Mouse (Mus musculus) neural tube, embryonic 11.5 days (tissue): Measurements from ENCODE around the gene Tmem179. TPM values are rescaled to one million over a fixed set of nuclear protein-coding genes. Genes with fewer than 3 reads are reported as not detected.

ENCODE experiments used
- ATAC-seq: fragments of 200-750 bp; cut with Nextera tagmentation; 2 replicates; pipeline ENCODE4 v1.8.0; 2017; ENCODE audit warnings: moderate number of reproducible peaks, mild to moderate bottlenecking, moderate TSS enrichment, moderate library complexity; ENCODE audit not compliant: insufficient read depth, low FRiP score, low TSS enrichment
- DNase-seq: peaks from one replicate; pipeline ENCODE4 v3.0.0-alpha.2; 2015; ENCODE audit warnings: low spot score
- H3K27ac ChIP-seq: fragments of 300-500 bp; sonication (generic); 2 replicates; pipeline ENCODE4 v1.5.1; 2014; ENCODE audit warnings: low read depth, mild to moderate bottlenecking, low read length
- H3K27me3 ChIP-seq: fragments of 300-500 bp; sonication (generic); 2 replicates; pipeline ENCODE4 v1.6.1; 2014; ENCODE audit warnings: mild to moderate bottlenecking, low read length, mixed read lengths; ENCODE audit not compliant: control insufficient read depth, insufficient read depth
- H3K36me3 ChIP-seq: fragments of 300-500 bp; sonication (generic); 2 replicates; pipeline ENCODE4 v1.6.1; 2014; ENCODE audit warnings: mild to moderate bottlenecking, low read length, moderate library complexity, mixed read lengths; ENCODE audit not compliant: control insufficient read depth, insufficient read depth
- H3K4me1 ChIP-seq: fragments of 300-500 bp; sonication (generic); 2 replicates; pipeline ENCODE4 v1.6.1; 2014; ENCODE audit warnings: low read length, mixed read lengths; ENCODE audit not compliant: control insufficient read depth, insufficient read depth
- H3K4me2 ChIP-seq: fragments of 300-500 bp; sonication (generic); 2 replicates; pipeline ENCODE4 v1.6.1; 2014; ENCODE audit warnings: low read depth, mild to moderate bottlenecking, moderate library complexity
- H3K4me3 ChIP-seq: fragments of 300-500 bp; sonication (generic); 2 replicates; pipeline ENCODE4 v1.5.1; 2014; ENCODE audit warnings: low read depth, low read length
- H3K9ac ChIP-seq: fragments of 300-500 bp; sonication (generic); 2 replicates; pipeline ENCODE4 v1.6.1; 2014; ENCODE audit warnings: mild to moderate bottlenecking, low read length
- H3K9me3 ChIP-seq: fragments of 300-500 bp; sonication (generic); 2 replicates; pipeline ENCODE4 v1.6.1; 2016; ENCODE audit warnings: low read length; ENCODE audit not compliant: control insufficient read depth
- WGBS: fragments of 180-500 bp; shearing (Covaris S2); extraction: QIAGEN DNeasy Blood & Tissue Kit; methylation state at CpG from one replicate; pipeline ENCODE4 v1.1.7; 2014; 5-methylcytosine and 5-hydroxymethylcytosine counted together
- polyA plus RNA-seq: library from polyadenylated mRNA; unstranded; fragments of >200 nt; fragmentation: Nextera tagmentation; extraction: Ambion mirVana; gene quantifications from 2 replicates; pipeline ENCODE4 v1.2.1, GENCODE M21; 2014

Tmem179 gene
- polyA plus RNA-seq, 1 experiment from 2014 or later, result 8.4 TPM

- no peak overlapping the region for H3K4me2 ChIP-seq
- no peak overlapping the region for H3K27ac ChIP-seq
- peaks cover 9% of the 10 kb centered on the region; the same call in 1 of the 2 replicates for H3K4me1 ChIP-seq
- no peak overlapping the region for H3K9ac ChIP-seq
- H3K27me3 ChIP-seq, result no peaks in the 10 kb centered on the region
- no peak for DNase-seq
- 73% methylated on average over 9 of the region's 9 CpGs for WGBS
- no peaks in the 10 kb centered on the region for H3K9me3 ChIP-seq
- H3K36me3 ChIP-seq, result no peaks in the 10 kb centered on the region
- no peak for ATAC-seq
- H3K4me3 ChIP-seq, result no peak overlapping the region
These were observed 40.0 kb upstream of the Tmem179 start for GRCm38 (mm10) chr12:112556531-112557060.

DNA sequence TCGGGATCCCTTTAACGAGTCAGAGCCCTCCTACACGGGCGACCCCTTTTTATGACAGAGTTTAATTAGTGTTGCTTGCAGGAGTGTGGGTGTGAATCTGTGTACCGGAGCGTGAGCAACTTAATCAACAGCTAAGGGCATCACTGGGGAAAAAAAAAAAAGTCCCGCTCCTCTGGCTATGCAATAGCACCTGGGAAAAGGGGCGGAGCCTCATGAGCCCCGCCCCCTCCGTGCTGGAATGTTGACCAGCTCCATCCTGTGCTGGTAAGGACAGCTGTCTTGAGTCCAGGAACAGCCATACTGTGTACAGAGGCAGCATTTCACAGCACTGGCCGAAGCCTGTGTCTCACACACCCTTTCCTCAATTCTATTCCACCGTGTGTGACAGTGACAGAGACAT lies 38.4 kb upstream of the Tmem179 start:
- Histone ChIP-seq H3K4me2 (no peak overlapping the region), H3K9me3 (no peaks in the 10 kb centered on the region), H3K4me3 (no peak overlapping the region), H3K36me3 (no peaks in the 10 kb centered on the region), H3K9ac (no peak overlapping the region), H3K4me1 (peaks cover 9% of the 10 kb centered on the region; the same call in 1 of the 2 replicates), H3K27ac (no peak overlapping the region), H3K27me3 (no peaks in the 10 kb centered on the region)
- DNase-seq (no peak), ATAC-seq (no peak)
- WGBS, result 28% methylated on average over 12 of the region's 12 CpGs

- Histone ChIP-seq H3K27me3 (no peaks in the 10 kb centered on the region), H3K36me3 (no peaks in the 10 kb centered on the region), H3K9me3 (no peaks in the 10 kb centered on the region), H3K4me3 (no peak overlapping the region), H3K4me1 (peaks cover 9% of the 10 kb centered on the region; the same call in 1 of the 2 replicates), H3K4me2 (no peak overlapping the region), H3K9ac (peak overlapping the region; percentile 26; the same call in 1 of the 2 replicates), H3K27ac (peak overlapping the region; percentile 67)
- ATAC-seq (no peak), DNase-seq (no peak)
- WGBS, result 59% methylated on average over 5 of the region's 5 CpGs
These were observed 36.0 kb upstream of the Tmem179 start for GRCm38 (mm10) chr12:112552520-112552919.

- ATAC-seq (peak; percentile 79), DNase-seq (peak; percentile 88)
- Histone ChIP-seq H3K4me3 (no peak overlapping the region), H3K9me3 (no peaks in the 10 kb centered on the region), H3K9ac (peak overlapping the region; percentile 26; the same call in 1 of the 2 replicates), H3K4me2 (no peak overlapping the region), H3K27me3 (no peaks in the 10 kb centered on the region), H3K4me1 (peaks cover 9% of the 10 kb centered on the region; the same call in 1 of the 2 replicates), H3K36me3 (no peaks in the 10 kb centered on the region), H3K27ac (peak overlapping the region; percentile 67; the same call in 1 of the 2 replicates)
- 10% methylated on average over 13 of the region's 13 CpGs for WGBS
These were observed 35.4 kb upstream of the Tmem179 start for GRCm38 (mm10) chr12:112551861-112552375.

DNA sequence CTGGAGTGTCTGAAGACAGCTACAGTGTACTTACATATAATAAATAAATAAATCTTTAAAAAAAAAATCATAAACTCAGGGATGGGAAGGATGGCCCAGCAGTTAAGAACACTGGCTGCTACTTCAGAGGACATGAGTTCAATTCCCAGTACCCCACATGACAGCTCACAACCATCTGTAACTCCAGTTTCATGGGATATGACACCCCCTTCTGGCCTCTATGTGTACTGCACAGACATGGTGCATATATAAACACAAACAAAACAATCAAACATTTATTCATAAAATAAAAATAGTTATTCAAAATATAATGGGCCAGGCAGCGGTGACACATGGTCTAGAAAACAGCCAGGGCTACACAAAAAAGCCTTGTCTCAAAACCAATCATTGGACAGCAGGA lies 32.7 kb upstream of the Tmem179 start:
- WGBS, result 100% methylated on average over 1 of the region's 1 CpGs
- Histone ChIP-seq H3K27me3 (no peaks in the 10 kb centered on the region), H3K4me1 (peaks cover 18% of the 10 kb centered on the region), H3K4me2 (no peak overlapping the region), H3K36me3 (no peaks in the 10 kb centered on the region), H3K27ac (no peak overlapping the region), H3K4me3 (no peak overlapping the region), H3K9ac (no peak overlapping the region), H3K9me3 (no peaks in the 10 kb centered on the region)
- ATAC-seq (no peak), DNase-seq (no peak)

DNA sequence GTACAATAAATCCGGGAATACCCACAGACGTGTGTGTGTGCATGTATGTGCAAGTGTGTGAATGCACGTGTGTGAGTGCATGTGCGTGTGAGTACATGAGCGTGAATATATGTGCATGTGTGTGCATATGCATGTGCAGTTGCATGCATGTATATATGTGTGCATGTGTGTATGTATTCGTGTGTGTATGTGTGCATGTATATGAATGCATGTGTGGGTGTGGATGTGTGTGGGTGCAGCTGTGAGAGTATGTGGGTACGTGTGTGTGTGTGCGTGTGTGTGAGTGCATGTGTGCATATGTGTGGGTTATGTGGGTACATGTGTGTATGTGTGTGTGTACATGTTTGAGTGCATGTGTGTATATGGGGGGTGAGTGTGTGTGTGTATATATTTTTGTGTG lies 29.6 kb upstream of the Tmem179 start:
- DNase-seq, result no peak
- H3K4me2 ChIP-seq, result no peak overlapping the region
- H3K36me3 ChIP-seq, result no peaks in the 10 kb centered on the region
- no peaks in the 10 kb centered on the region for H3K27me3 ChIP-seq
- H3K4me1 ChIP-seq, result peaks cover 16% of the 10 kb centered on the region
- H3K4me3 ChIP-seq, result no peak overlapping the region
- ATAC-seq, result no peak
- no peak overlapping the region for H3K9ac ChIP-seq
- no peak overlapping the region for H3K27ac ChIP-seq
- H3K9me3 ChIP-seq, result no peaks in the 10 kb centered on the region
- 90% methylated on average over 8 of the region's 8 CpGs for WGBS

GRCm38 (mm10) chr12:112544946-112545701 lies 28.6 kb upstream of the Tmem179 start:
- Histone ChIP-seq H3K27ac (peak overlapping the region; percentile 14; the same call in 1 of the 2 replicates), H3K4me1 (peaks cover 16% of the 10 kb centered on the region), H3K36me3 (no peaks in the 10 kb centered on the region), H3K27me3 (no peaks in the 10 kb centered on the region), H3K4me2 (no peak overlapping the region), H3K9ac (no peak overlapping the region), H3K4me3 (no peak overlapping the region), H3K9me3 (no peaks in the 10 kb centered on the region)
- peak; percentile 29 for DNase-seq
- no peak for ATAC-seq
- WGBS, result 35% methylated on average over 12 of the region's 12 CpGs

GRCm38 (mm10) chr12:112543941-112544340 lies 27.4 kb upstream of the Tmem179 start:
- Histone ChIP-seq H3K36me3 (no peaks in the 10 kb centered on the region), H3K4me3 (no peak overlapping the region), H3K9me3 (no peaks in the 10 kb centered on the region), H3K9ac (no peak overlapping the region), H3K27me3 (no peaks in the 10 kb centered on the region), H3K4me2 (no peak overlapping the region), H3K4me1 (peaks cover 16% of the 10 kb centered on the region), H3K27ac (no peak overlapping the region)
- DNase-seq, result no peak
- WGBS, result 75% methylated on average over 9 of the region's 9 CpGs
- ATAC-seq, result no peak

- peak; percentile 54 for ATAC-seq
- H3K9ac ChIP-seq, result no peak overlapping the region
- H3K27ac ChIP-seq, result no peak overlapping the region
These were observed 26.4 kb upstream of the Tmem179 start for GRCm38 (mm10) chr12:112542920-112543300.

More at GRCm38 (mm10) chr12:112542920-112543300, 26.4 kb upstream of the Tmem179 start:
- Histone ChIP-seq H3K27me3 (no peaks in the 10 kb centered on the region), H3K4me1 (peaks cover 16% of the 10 kb centered on the region), H3K9me3 (no peaks in the 10 kb centered on the region), H3K4me3 (no peak overlapping the region), H3K4me2 (no peak overlapping the region), H3K36me3 (no peaks in the 10 kb centered on the region)
- peak; percentile 93 for DNase-seq
- WGBS, result 5% methylated on average over 11 of the region's 11 CpGs
